Mouse (Mus musculus) lung, postnatal 0 days (tissue): ENCODE measurements around the gene Tubgcp2. TPM values are rescaled to one million over a fixed set of nuclear protein-coding genes. Genes with fewer than 3 reads are reported as not detected.

Experiments used
- ATAC-seq: fragments of 200-750 bp; cut with Nextera tagmentation; 2 replicates; pipeline ENCODE4 v1.8.0; 2017; ENCODE audit warnings: moderate library complexity
- DNase-seq: peaks from one replicate; pipeline ENCODE4 v3.0.0-alpha.2; 2016; ENCODE audit warnings: low spot score
- H3K27ac ChIP-seq: fragments of 300-500 bp; sonication (generic); 2 replicates; pipeline ENCODE4 v1.5.1; 2014; ENCODE audit warnings: antibody characterized with exemption, mild to moderate bottlenecking, low read length, mixed read lengths
- H3K27me3 ChIP-seq: fragments of 300-500 bp; sonication (generic); replicated peaks from 2 replicates; pipeline ENCODE4 v1.6.1; 2014; ENCODE audit warnings: low read length, mixed read lengths; ENCODE audit not compliant: insufficient read depth
- H3K36me3 ChIP-seq: fragments of 300-500 bp; sonication (generic); 2 replicates; pipeline ENCODE4 v1.6.1; 2014; ENCODE audit warnings: low read length, mixed read lengths; ENCODE audit not compliant: insufficient read depth
- H3K4me1 ChIP-seq: fragments of 300-500 bp; sonication (generic); 2 replicates; pipeline ENCODE4 v1.6.1; 2014; ENCODE audit warnings: antibody characterized with exemption, low read depth, low read length, mixed read lengths; ENCODE audit not compliant: insufficient read depth
- H3K4me2 ChIP-seq: fragments of 300-500 bp; sonication (generic); replicated peaks from 2 replicates; pipeline ENCODE4 v1.6.1; 2014; ENCODE audit warnings: low read depth, mild to moderate bottlenecking, low read length, moderate library complexity, mixed read lengths
- H3K4me3 ChIP-seq: fragments of 300-500 bp; sonication (generic); 2 replicates; pipeline ENCODE4 v1.5.1; 2014; ENCODE audit warnings: low read depth, low read length
- H3K9ac ChIP-seq: fragments of 300-500 bp; sonication (generic); replicated peaks from 2 replicates; pipeline ENCODE4 v1.6.1; 2014; ENCODE audit warnings: low read depth, mild to moderate bottlenecking
- H3K9me3 ChIP-seq: fragments of 300-500 bp; sonication (generic); 2 replicates; pipeline ENCODE4 v1.6.1; 2016; ENCODE audit warnings: low read length, mixed read lengths
- CTCF ChIP-seq: IDR thresholded peaks from 2 replicates; pipeline ENCODE4 v1.5.1; 2016; ENCODE audit warnings: antibody characterized with exemption, mild to moderate bottlenecking
- EP300 ChIP-seq: IDR thresholded peaks from 2 replicates; pipeline ENCODE4 v1.6.1; 2016; ENCODE audit warnings: antibody characterized with exemption, mild to moderate bottlenecking, control low read depth
- WGBS: fragments of 180-500 bp; shearing (Covaris S2); extraction: QIAGEN DNeasy Blood & Tissue Kit; methylation state at CpG from one replicate; pipeline ENCODE4 v1.1.7; 2014; 5-methylcytosine and 5-hydroxymethylcytosine counted together
- polyA plus RNA-seq: library from polyadenylated mRNA; unstranded; fragments of >200 nt; fragmentation: Nextera tagmentation; extraction: Ambion mirVana; gene quantifications from 2 replicates; pipeline ENCODE4 v1.2.1, GENCODE M21; 2015

The Tubgcp2 gene
- polyA plus RNA-seq, 1 experiment from 2014 or later, result 20.8 TPM

- no peaks in the 10 kb centered on the region for H3K27me3 ChIP-seq
- no peaks in the 10 kb centered on the region for H3K4me1 ChIP-seq
- 36% methylated on average over 13 of the region's 13 CpGs for WGBS
- H3K27ac ChIP-seq, result no peak overlapping the region
- no peaks in the 10 kb centered on the region for H3K9me3 ChIP-seq
- H3K4me2 ChIP-seq, result peak overlapping the region; percentile 59
- TF ChIP-seq CTCF (no peak), EP300 (no peak)
- no peaks in the 10 kb centered on the region for H3K36me3 ChIP-seq
- no peak overlapping the region for H3K9ac ChIP-seq
- 0 out of 2 replicates have a peak overlapping the region, but pooled peaks have one; percentile 36 for H3K4me3 ChIP-seq
- no peak for DNase-seq
- ATAC-seq, result peak; percentile 38; the same call in 1 of the 2 replicates
Measured at GRCm38 (mm10) chr7:139979011-139979719, 57.3 kb downstream of the Tubgcp2 start.

- Histone ChIP-seq H3K4me1 (no peaks in the 10 kb centered on the region), H3K9me3 (no peaks in the 10 kb centered on the region), H3K36me3 (no peaks in the 10 kb centered on the region), H3K4me2 (peak within 1 kb of the TSS; percentile 59), H3K4me3 (peak within 1 kb of the TSS; percentile 36), H3K9ac (no peak within 1 kb of the TSS), H3K27ac (no peak within 1 kb of the TSS), H3K27me3 (no peaks in the 10 kb centered on the region)
- DNase-seq, result peak; percentile 81
- WGBS, result 6% methylated on average over 32 of the region's 32 CpGs
- TF ChIP-seq CTCF (no peak), EP300 (no peak)
- peak; percentile 91 for ATAC-seq
Measured at GRCm38 (mm10) chr7:139978278-139978892, 58.1 kb downstream of the Tubgcp2 start, which contains the start of gene 6430531B16Rik. TSS of gene 6430531B16Rik (minus strand) at chr7:139978755.

- WGBS, result 43% methylated on average over 5 of the region's 5 CpGs
- no peak overlapping the region for H3K9ac ChIP-seq
- H3K27ac ChIP-seq, result no peak overlapping the region
- no peak overlapping the region for H3K4me3 ChIP-seq
- TF ChIP-seq EP300, result no peak
- TF ChIP-seq CTCF, result no peak
- H3K4me1 ChIP-seq, result no peaks in the 10 kb centered on the region
- H3K9me3 ChIP-seq, result no peaks in the 10 kb centered on the region
- ATAC-seq (no peak), DNase-seq (no peak)
- no peaks in the 10 kb centered on the region for H3K27me3 ChIP-seq
- no peak overlapping the region for H3K4me2 ChIP-seq
- no peaks in the 10 kb centered on the region for H3K36me3 ChIP-seq
Measured at GRCm38 (mm10) chr7:139975471-139975870, 61.0 kb downstream of the Tubgcp2 start.

- H3K4me3 ChIP-seq, result no peak overlapping the region
- no peaks in the 10 kb centered on the region for H3K4me1 ChIP-seq
- no peak overlapping the region for H3K9ac ChIP-seq
- no peaks in the 10 kb centered on the region for H3K9me3 ChIP-seq
- H3K27ac ChIP-seq, result no peak overlapping the region
- H3K27me3 ChIP-seq, result no peaks in the 10 kb centered on the region
- 82% methylated on average over 10 of the region's 10 CpGs for WGBS
- H3K36me3 ChIP-seq, result no peaks in the 10 kb centered on the region
- no peak overlapping the region for H3K4me2 ChIP-seq
- DNase-seq, result peak; percentile 53
- no peak for TF ChIP-seq EP300
- no peak for TF ChIP-seq CTCF
- no peak for ATAC-seq
Measured at GRCm38 (mm10) chr7:139974307-139974706, 62.2 kb downstream of the Tubgcp2 start.

- Histone ChIP-seq H3K4me2 (no peak overlapping the region), H3K9me3 (no peaks in the 10 kb centered on the region), H3K36me3 (no peaks in the 10 kb centered on the region), H3K9ac (no peak overlapping the region), H3K4me3 (no peak overlapping the region), H3K27ac (no peak overlapping the region), H3K27me3 (no peaks in the 10 kb centered on the region), H3K4me1 (no peaks in the 10 kb centered on the region)
- ATAC-seq (no peak), DNase-seq (no peak)
- TF ChIP-seq EP300, result no peak
- no peak for TF ChIP-seq CTCF
Measured at GRCm38 (mm10) chr7:139972923-139973331, 63.5 kb downstream of the Tubgcp2 start.

- H3K4me2 ChIP-seq, result no peak overlapping the region
- no peak overlapping the region for H3K9ac ChIP-seq
- peak; percentile 30; the same call in 1 of the 2 replicates for ATAC-seq
- no peak overlapping the region for H3K27ac ChIP-seq
- no peaks in the 10 kb centered on the region for H3K36me3 ChIP-seq
- WGBS, result 61% methylated on average over 6 of the region's 6 CpGs
- no peaks in the 10 kb centered on the region for H3K27me3 ChIP-seq
- peak; percentile 31 for DNase-seq
- H3K4me3 ChIP-seq, result no peak overlapping the region
- no peak for TF ChIP-seq EP300
- TF ChIP-seq CTCF, result no peak
- H3K4me1 ChIP-seq, result no peaks in the 10 kb centered on the region
- H3K9me3 ChIP-seq, result no peaks in the 10 kb centered on the region
Measured at GRCm38 (mm10) chr7:139971436-139971835, 65.0 kb downstream of the Tubgcp2 start.
